Mouse (Mus musculus): ENCODE results near the gene Lemd1.
"Not testable (repeated sequence)": the region's sequence is repeated elsewhere in the genome, so short reads cannot be mapped to it uniquely, and the experiment has no call there.

The Lemd1 gene

GRCm38 (mm10) chr1:132260331-132260730, 69.1 kb downstream of the Lemd1 start:
- DNase-seq (ENCODE audit: low spot score), result peak; percentile 32

GRCm38 (mm10) chr1:132261058-132261457, 69.8 kb downstream of the Lemd1 start:
- no peak for DNase-seq (ENCODE audit: low spot score)

GRCm38 (mm10) chr1:132263618-132264017, 72.4 kb downstream of the Lemd1 start:
- no peak for DNase-seq (ENCODE audit: low spot score)

- DNase-seq (ENCODE audit: low spot score), result no peak
These were observed 73.3 kb downstream of the Lemd1 start for GRCm38 (mm10) chr1:132264577-132264976.

GRCm38 (mm10) chr1:132265211-132265859, 74.1 kb downstream of the Lemd1 start:
- DNase-seq (ENCODE audit: low spot score), result peak; percentile 59

GRCm38 (mm10) chr1:132265936-132266335, 74.7 kb downstream of the Lemd1 start:
- no peak for DNase-seq (ENCODE audit: low spot score)

GRCm38 (mm10) chr1:132266791-132267557, 75.7 kb downstream of the Lemd1 start:
- DNase-seq (ENCODE audit: low spot score), result peak; percentile 89

- no peak for DNase-seq (ENCODE audit: low spot score)
These were observed 76.7 kb downstream of the Lemd1 start for GRCm38 (mm10) chr1:132267959-132268358.

- no peak for DNase-seq (ENCODE audit: low spot score)
These were observed 77.3 kb downstream of the Lemd1 start for GRCm38 (mm10) chr1:132268418-132269060.

- DNase-seq (ENCODE audit: low spot score), result no peak
These were observed 80.0 kb downstream of the Lemd1 start for GRCm38 (mm10) chr1:132271237-132271636.

GRCm38 (mm10) chr1:132276694-132277093, 85.5 kb downstream of the Lemd1 start:
- DNase-seq (ENCODE audit: low spot score), result no peak

- no peak for DNase-seq (ENCODE audit: low spot score)
These were observed 85.9 kb downstream of the Lemd1 start for GRCm38 (mm10) chr1:132277124-132277523.

GRCm38 (mm10) chr1:132280636-132281035, 89.4 kb downstream of the Lemd1 start:
- not testable (repeated sequence) for DNase-seq (ENCODE audit: low spot score)

GRCm38 (mm10) chr1:132281523-132282176, 90.4 kb downstream of the Lemd1 start:
- no peak for DNase-seq (ENCODE audit: low spot score)

- no peak for DNase-seq (ENCODE audit: low spot score)
These were observed 90.9 kb downstream of the Lemd1 start for GRCm38 (mm10) chr1:132282177-132282536.

- no peak for DNase-seq (ENCODE audit: low spot score)
These were observed 91.8 kb downstream of the Lemd1 start for GRCm38 (mm10) chr1:132283018-132283417.

- DNase-seq (ENCODE audit: low spot score), result no peak
These were observed 95.5 kb downstream of the Lemd1 start for GRCm38 (mm10) chr1:132286735-132287134.

- DNase-seq (ENCODE audit: low spot score), result no peak
These were observed 96.2 kb downstream of the Lemd1 start for GRCm38 (mm10) chr1:132287445-132287844.

GRCm38 (mm10) chr1:132287991-132288451, 96.8 kb downstream of the Lemd1 start:
- DNase-seq (ENCODE audit: low spot score), result no peak

- no peak for DNase-seq (ENCODE audit: low spot score)
These were observed 98.7 kb downstream of the Lemd1 start for GRCm38 (mm10) chr1:132289965-132290364.

- no peak for DNase-seq (ENCODE audit: low spot score)
These were observed 99.9 kb downstream of the Lemd1 start for GRCm38 (mm10) chr1:132290921-132291675.

- no peak for DNase-seq (ENCODE audit: low spot score)
These were observed 100.5 kb downstream of the Lemd1 start for GRCm38 (mm10) chr1:132291706-132292105.
